Mouse (Mus musculus) thymus, adult 2 months (tissue): ENCODE results near the gene Piwil4.

Experiments
- CTCF ChIP-seq: fragments of 200-500 bp; IDR thresholded peaks from 2 replicates; pipeline ENCODE4 v1.5.1; 2012; ENCODE audit warnings: mild to moderate bottlenecking, control low read depth, low read length, moderate library complexity, borderline replicate concordance; ENCODE audit not compliant: control insufficient read depth, poor library complexity, insufficient read depth; ENCODE audit errors: extremely low read depth
- POLR2A ChIP-seq: fragments of 200-500 bp; IDR thresholded peaks from 2 replicates; pipeline ENCODE4 v1.6.1; 2012; ENCODE audit warnings: mild to moderate bottlenecking, low read length, control low read depth, moderate library complexity; ENCODE audit not compliant: control insufficient read depth, poor library complexity, insufficient read depth; ENCODE audit errors: extremely low read depth

GRCm38 (mm10) chr9:14750901-14751502, 10.5 kb upstream of the Piwil4 start:
- TF ChIP-seq CTCF: no peak
- TF ChIP-seq POLR2A: peak; percentile 17; the same call in 1 of the 2 replicates
